Mouse (Mus musculus): ENCODE results near the gene Rcn2. TPM values are rescaled to one million over a fixed set of nuclear protein-coding genes. Genes with fewer than 3 reads are reported as not detected.
"Not testable (repeated sequence)": the region's sequence is repeated elsewhere in the genome, so short reads cannot be mapped to it uniquely, and the experiment has no call there.

Gene Rcn2
- 26.2 and 27.1 TPM in 2 replicates for polyA plus RNA-seq (2015; fragmentation: Nextera tagmentation; extraction: Ambion mirVana)

GRCm38 (mm10) chr9:56041372-56042180 lies at the start of gene Rcn2:
Gene Rcn2, plus strand, starts transcription at chr9:56041845.
- H3K9ac ChIP-seq = peak within 1 kb of the TSS; percentile 78
- 0 out of 2 replicates have a peak, but pooled peaks cover 3% of the 10 kb centered on the region for H3K36me3 ChIP-seq (replicated peaks)
- under 1% methylated on average over 49 of the region's 49 CpGs for WGBS (ENCODE audit: insufficient replicate concordance)
- H3K27me3 ChIP-seq = no peaks in the 10 kb centered on the region
- H3K4me3 ChIP-seq (replicated peaks) = peak within 1 kb of the TSS; percentile 73
- no peaks in the 10 kb centered on the region for H3K9me3 ChIP-seq (replicated peaks)
- peak; percentile 100 for ATAC-seq (ENCODE audit: insufficient read depth)
- peak within 1 kb of the TSS; percentile 66 for H3K27ac ChIP-seq (replicated peaks)
- peaks cover 12% of the 10 kb centered on the region for H3K4me1 ChIP-seq (replicated peaks)
- H3K4me2 ChIP-seq = peak within 1 kb of the TSS; percentile 96

GRCm38 (mm10) chr9:56004679-56005078 lies 37.0 kb upstream of the Rcn2 start:
- ATAC-seq (ENCODE audit: insufficient read depth); H3K4me1 ChIP-seq (replicated peaks); H3K27me3 ChIP-seq; H3K36me3 ChIP-seq (replicated peaks); H3K4me3 ChIP-seq (replicated peaks); H3K27ac ChIP-seq (replicated peaks); H3K9ac ChIP-seq; H3K4me2 ChIP-seq; H3K9me3 ChIP-seq (replicated peaks): not testable (repeated sequence)
- WGBS (ENCODE audit: insufficient replicate concordance) = 43% methylated on average over 2 of the region's 2 CpGs

- no peaks in the 10 kb centered on the region for H3K9me3 ChIP-seq (replicated peaks)
- 54% methylated on average over 4 of the region's 4 CpGs for WGBS (ENCODE audit: insufficient replicate concordance)
- no peak within 1 kb of the TSS for H3K4me3 ChIP-seq (replicated peaks)
- no peaks in the 10 kb centered on the region for H3K4me1 ChIP-seq (replicated peaks)
- no peak within 1 kb of the TSS for H3K9ac ChIP-seq
- no peak for ATAC-seq (ENCODE audit: insufficient read depth)
- H3K27me3 ChIP-seq = no peaks in the 10 kb centered on the region
- no peak within 1 kb of the TSS for H3K27ac ChIP-seq (replicated peaks)
- H3K4me2 ChIP-seq = no peak within 1 kb of the TSS
- no peaks in the 10 kb centered on the region for H3K36me3 ChIP-seq (replicated peaks)
Measured at GRCm38 (mm10) chr9:56010450-56010849, 31.2 kb upstream of the Rcn2 start, which contains the start of gene 4930563M21Rik. Gene 4930563M21Rik, minus strand, starts transcription at chr9:56010550.

GRCm38 (mm10) chr9:56024772-56025171 lies 16.9 kb upstream of the Rcn2 start:
- Histone ChIP-seq H3K36me3 (replicated peaks) (no peaks in the 10 kb centered on the region), H3K4me1 (replicated peaks) (no peaks in the 10 kb centered on the region), H3K4me3 (replicated peaks) (no peak overlapping the region), H3K9ac (no peak overlapping the region), H3K27ac (replicated peaks) (no peak overlapping the region), H3K9me3 (replicated peaks) (no peaks in the 10 kb centered on the region), H3K27me3 (no peaks in the 10 kb centered on the region), H3K4me2 (no peak overlapping the region)
- 37% methylated on average over 2 of the region's 2 CpGs for WGBS (ENCODE audit: insufficient replicate concordance)
- ATAC-seq (ENCODE audit: insufficient read depth) = no peak

- no peak overlapping the region for H3K9ac ChIP-seq
- no peaks in the 10 kb centered on the region for H3K36me3 ChIP-seq (replicated peaks)
- ATAC-seq (ENCODE audit: insufficient read depth) = no peak
- no peaks in the 10 kb centered on the region for H3K9me3 ChIP-seq (replicated peaks)
- no peak overlapping the region for H3K27ac ChIP-seq (replicated peaks)
- no peaks in the 10 kb centered on the region for H3K27me3 ChIP-seq
- WGBS (ENCODE audit: insufficient replicate concordance) = 58% methylated on average over 16 of the region's 16 CpGs
- no peak overlapping the region for H3K4me3 ChIP-seq (replicated peaks)
- no peak overlapping the region for H3K4me2 ChIP-seq
- H3K4me1 ChIP-seq (replicated peaks) = no peaks in the 10 kb centered on the region
Measured at GRCm38 (mm10) chr9:56027292-56027691, 14.4 kb upstream of the Rcn2 start.

- no peak for ATAC-seq (ENCODE audit: insufficient read depth)
- Histone ChIP-seq H3K9ac (no peak overlapping the region), H3K4me3 (replicated peaks) (no peak overlapping the region), H3K27ac (replicated peaks) (no peak overlapping the region), H3K36me3 (replicated peaks) (no peaks in the 10 kb centered on the region), H3K4me2 (no peak overlapping the region), H3K27me3 (no peaks in the 10 kb centered on the region), H3K4me1 (replicated peaks) (no peaks in the 10 kb centered on the region), H3K9me3 (replicated peaks) (no peaks in the 10 kb centered on the region)
- 36% methylated on average over 3 of the region's 3 CpGs for WGBS (ENCODE audit: insufficient replicate concordance)
Measured at GRCm38 (mm10) chr9:56032219-56032618, 9.4 kb upstream of the Rcn2 start.

GRCm38 (mm10) chr9:56042181-56042621 lies 556 bp downstream of the Rcn2 start:
- peak overlapping the region; percentile 73 for H3K4me3 ChIP-seq (replicated peaks)
- no peak for ATAC-seq (ENCODE audit: insufficient read depth)
- H3K4me2 ChIP-seq = peak overlapping the region; percentile 96
- H3K9ac ChIP-seq = peak overlapping the region; percentile 78
- no peaks in the 10 kb centered on the region for H3K27me3 ChIP-seq
- peak overlapping the region; percentile 66 for H3K27ac ChIP-seq (replicated peaks)
- H3K4me1 ChIP-seq (replicated peaks) = peaks cover 12% of the 10 kb centered on the region
- H3K36me3 ChIP-seq (replicated peaks) = 0 out of 2 replicates have a peak, but pooled peaks cover 3% of the 10 kb centered on the region
- H3K9me3 ChIP-seq (replicated peaks) = no peaks in the 10 kb centered on the region
- WGBS (ENCODE audit: insufficient replicate concordance) = under 1% methylated on average over 16 of the region's 16 CpGs

GRCm38 (mm10) chr9:56053796-56054195 lies 12.2 kb downstream of the Rcn2 start:
- 71% methylated on average over 3 of the region's 3 CpGs for WGBS (ENCODE audit: insufficient replicate concordance)
- no peak overlapping the region for H3K9ac ChIP-seq
- H3K4me2 ChIP-seq = no peak overlapping the region
- no peak for ATAC-seq (ENCODE audit: insufficient read depth)
- no peaks in the 10 kb centered on the region for H3K27me3 ChIP-seq
- no peak overlapping the region for H3K27ac ChIP-seq (replicated peaks)
- no peaks in the 10 kb centered on the region for H3K4me1 ChIP-seq (replicated peaks)
- no peaks in the 10 kb centered on the region for H3K9me3 ChIP-seq (replicated peaks)
- H3K4me3 ChIP-seq (replicated peaks) = no peak overlapping the region
- 0 out of 2 replicates have a peak, but pooled peaks cover 7% of the 10 kb centered on the region for H3K36me3 ChIP-seq (replicated peaks)

- Histone ChIP-seq H3K36me3 (replicated peaks) (0 out of 2 replicates have a peak, but pooled peaks cover 16% of the 10 kb centered on the region), H3K9me3 (replicated peaks) (no peaks in the 10 kb centered on the region), H3K27ac (replicated peaks) (no peak overlapping the region), H3K4me2 (no peak overlapping the region), H3K27me3 (no peaks in the 10 kb centered on the region), H3K9ac (no peak overlapping the region), H3K4me3 (replicated peaks) (no peak overlapping the region), H3K4me1 (replicated peaks) (no peaks in the 10 kb centered on the region)
- 80% methylated on average over 6 of the region's 6 CpGs for WGBS (ENCODE audit: insufficient replicate concordance)
- ATAC-seq (ENCODE audit: insufficient read depth) = no peak
Measured at GRCm38 (mm10) chr9:56056147-56056546, 14.5 kb downstream of the Rcn2 start.

- no peak overlapping the region for H3K9ac ChIP-seq
- 0 out of 2 replicates have a peak, but pooled peaks cover 17% of the 10 kb centered on the region for H3K36me3 ChIP-seq (replicated peaks)
- H3K4me1 ChIP-seq (replicated peaks) = no peaks in the 10 kb centered on the region
- H3K4me3 ChIP-seq (replicated peaks) = no peak overlapping the region
- H3K27me3 ChIP-seq = no peaks in the 10 kb centered on the region
- no peak for ATAC-seq (ENCODE audit: insufficient read depth)
- WGBS (ENCODE audit: insufficient replicate concordance) = 79% methylated on average over 5 of the region's 5 CpGs
- H3K9me3 ChIP-seq (replicated peaks) = no peaks in the 10 kb centered on the region
- no peak overlapping the region for H3K27ac ChIP-seq (replicated peaks)
- H3K4me2 ChIP-seq = no peak overlapping the region
Measured at GRCm38 (mm10) chr9:56062336-56062735, 20.7 kb downstream of the Rcn2 start.

GRCm38 (mm10) chr9:56065011-56065410 lies 23.4 kb downstream of the Rcn2 start:
- Histone ChIP-seq H3K4me2 (no peak overlapping the region), H3K9ac (no peak overlapping the region), H3K27me3 (no peaks in the 10 kb centered on the region), H3K27ac (replicated peaks) (no peak overlapping the region), H3K36me3 (replicated peaks) (0 out of 2 replicates have a peak, but pooled peaks cover 12% of the 10 kb centered on the region), H3K4me1 (replicated peaks) (no peaks in the 10 kb centered on the region), H3K4me3 (replicated peaks) (no peak overlapping the region), H3K9me3 (replicated peaks) (no peaks in the 10 kb centered on the region)
- WGBS (ENCODE audit: insufficient replicate concordance) = 60% methylated on average over 3 of the region's 3 CpGs
- ATAC-seq (ENCODE audit: insufficient read depth) = no peak

Data from liver, embryonic 15.5 days (tissue).